Mouse (Mus musculus) stomach, postnatal 0 days (tissue): ENCODE measurements around the gene Traf4.

ENCODE experiments used
- CTCF ChIP-seq: IDR thresholded peaks from 2 replicates; pipeline ENCODE4 v1.5.1; 2016; ENCODE audit warnings: antibody characterized with exemption, low read depth, mild to moderate bottlenecking, moderate library complexity
- EP300 ChIP-seq: optimal IDR thresholded peaks from 2 replicates; pipeline ENCODE3; 2016; ENCODE audit warnings: antibody characterized with exemption

DNA sequence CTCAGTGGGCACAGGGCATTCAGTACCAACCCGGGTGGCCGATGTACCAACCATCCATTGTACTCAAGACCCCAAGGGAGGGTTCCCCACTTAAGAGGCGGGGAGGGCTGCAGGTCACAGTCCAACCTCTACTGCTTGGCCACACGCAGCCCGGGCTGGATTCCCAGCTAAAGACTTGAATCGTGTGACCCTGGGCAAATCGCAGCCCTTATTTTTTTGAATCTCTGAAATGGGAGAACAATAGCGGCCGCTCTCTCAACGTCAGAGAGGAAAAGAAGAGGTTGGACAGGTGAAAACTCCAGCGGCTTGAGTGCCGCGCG lies 825 bp downstream of the Traf4 start:
- TF ChIP-seq CTCF: no peak
- TF ChIP-seq EP300: no peak
